In the genomic region with DNA sequence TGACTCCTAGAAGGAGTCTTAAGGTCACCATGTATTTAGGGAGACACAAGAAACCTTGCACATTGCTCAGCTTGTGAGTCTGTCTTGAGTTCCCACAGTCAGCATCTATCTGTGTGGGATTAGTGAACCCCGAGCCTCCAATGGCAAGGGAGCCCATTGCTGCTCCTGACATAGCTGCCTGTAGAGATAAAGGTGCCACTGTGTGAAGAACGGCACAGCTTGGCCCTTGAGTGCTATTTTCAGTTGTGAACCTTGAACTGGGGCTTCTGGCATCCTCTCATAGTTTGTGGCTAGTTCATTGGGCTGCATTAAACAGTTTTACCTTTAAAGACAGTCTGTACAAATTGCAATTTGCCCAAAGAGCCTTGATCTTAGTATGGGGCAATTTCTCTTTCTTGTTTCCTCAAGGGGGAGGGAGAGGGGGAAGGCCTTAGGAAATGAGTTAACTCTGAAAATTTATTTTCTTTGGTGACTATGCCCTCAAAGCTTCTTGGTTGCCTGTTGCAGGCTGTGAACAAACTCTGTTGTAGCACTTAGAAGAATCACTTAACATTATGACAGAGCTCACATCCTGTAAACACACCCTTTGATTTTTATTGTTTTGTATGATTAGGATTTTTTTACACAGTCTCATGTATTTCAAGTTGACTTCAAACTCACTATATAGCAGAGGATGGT, we compare ENCODE assay signal across 25 mouse cellular contexts. TPM values are rescaled to one million over a fixed set of nuclear protein-coding genes. Genes with fewer than 3 reads are reported as not detected.
DNase-seq lines count a peak whose midpoint lies in the region; ATAC-seq and TF ChIP-seq lines count a peak whose summit lies in the region.
"Had no signal": no experiment of that assay in that cellular context is flagged by ENCODE, and none has a peak within 500 bp of the region (broad histone marks: within the 10 kb centered on the region; RNA-seq: fewer than 3 reads in every experiment).

No protein-coding gene starts in this region.

- peaks cover 19% of the 10 kb centered on the region for H3K4me1 ChIP-seq in thymus, adult 2 months (replicated peaks; ENCODE audit: control insufficient read depth, insufficient read depth, low read length)
- H3K4me1 ChIP-seq in bone marrow, adult 2 months (ENCODE audit: control insufficient read depth, insufficient read depth, low read length) = peaks cover 2% of the 10 kb centered on the region; the same call in 1 of the 2 replicates
- H3K4me1 ChIP-seq in midbrain, postnatal 0 days (ENCODE audit: insufficient read depth, low read length) = no peaks in the 10 kb centered on the region
- H3K4me1 ChIP-seq: embryonic facial prominence, embryonic 15.5 days; forebrain, embryonic 15.5 days; kidney, embryonic 15.5 days; neural tube, embryonic 13.5 days had no signal

- H3K4me2 ChIP-seq in midbrain, postnatal 0 days (ENCODE audit: low read depth, low read length, poor library complexity, severe bottlenecking) = no peak overlapping the region
- H3K4me2 ChIP-seq: embryonic facial prominence, embryonic 15.5 days; forebrain, embryonic 15.5 days; heart, embryonic 11.5 days; kidney, embryonic 15.5 days; neural tube, embryonic 13.5 days had no signal

- H3K9me3 ChIP-seq in midbrain, postnatal 0 days (ENCODE audit: low read length) = no peaks in the 10 kb centered on the region
- H3K9me3 ChIP-seq: embryonic facial prominence, embryonic 15.5 days; forebrain, embryonic 15.5 days; kidney, embryonic 15.5 days; neural tube, embryonic 13.5 days had no signal

- TF ChIP-seq CTCF in thymus, adult 2 months (IDR thresholded peaks at IDR 0.05; ENCODE audit: borderline replicate concordance, control insufficient read depth, extremely low read depth, insufficient read depth, low read length, poor library complexity) = no peak
- no peak for TF ChIP-seq CTCF in bone marrow, adult 2 months (IDR thresholded peaks at IDR 0.05; ENCODE audit: control insufficient read depth, insufficient read depth, low read length)
- no peak for TF ChIP-seq CTCF in midbrain, postnatal 0 days (IDR thresholded peaks at IDR 0.05)

- TF ChIP-seq POLR2A in thymus, adult 2 months (IDR thresholded peaks at IDR 0.05; ENCODE audit: control insufficient read depth, extremely low read depth, insufficient read depth, low read length, poor library complexity) = no peak
- no peak for TF ChIP-seq POLR2A in bone marrow, adult 2 months (IDR thresholded peaks at IDR 0.05; ENCODE audit: borderline replicate concordance, control insufficient read depth, low read depth, low read length)

- H3K9ac ChIP-seq in midbrain, postnatal 0 days (replicated peaks; ENCODE audit: low read length, poor library complexity, severe bottlenecking) = no peak overlapping the region
- H3K9ac ChIP-seq: embryonic facial prominence, embryonic 15.5 days; forebrain, embryonic 15.5 days; kidney, embryonic 15.5 days; neural tube, embryonic 13.5 days had no signal

- DNase-seq in thymus, adult 2 months = no peak
- no peak for DNase-seq in thymus, postnatal 25 days
- no peak for DNase-seq in left cerebral cortex, postnatal 14 days (ENCODE audit: low spot score in 2 of 2)
- no peak for DNase-seq in midbrain, postnatal 0 days (ENCODE audit: low spot score)
- DNase-seq: adrenal gland, postnatal 10 days; B cell, adult 2 months; cerebellum, adult 9-10 months; gastrocnemius, postnatal 10 days; heart, adult 11 months; kidney, adult 11 months; kidney, postnatal 36 days; lung, adult 18-20 months; lung, postnatal 10 days; midbrain, embryonic 14.5 days; right cerebral cortex, postnatal 4 days had no signal

- H3K36me3 ChIP-seq in thymus, adult 2 months (ENCODE audit: control insufficient read depth, insufficient read depth, low read length) = no peaks in the 10 kb centered on the region
- H3K36me3 ChIP-seq in midbrain, postnatal 0 days (ENCODE audit: insufficient read depth, low read length) = no peaks in the 10 kb centered on the region
- H3K36me3 ChIP-seq: embryonic facial prominence, embryonic 15.5 days; forebrain, embryonic 15.5 days; kidney, embryonic 15.5 days; neural tube, embryonic 13.5 days had no signal

- H3K27me3 ChIP-seq in thymus, adult 2 months (ENCODE audit: control insufficient read depth, insufficient read depth, low read length) = no peaks in the 10 kb centered on the region
- no peaks in the 10 kb centered on the region for H3K27me3 ChIP-seq in midbrain, postnatal 0 days (ENCODE audit: insufficient read depth, low read length)
- H3K27me3 ChIP-seq: embryonic facial prominence, embryonic 15.5 days; forebrain, embryonic 15.5 days; kidney, embryonic 15.5 days; neural tube, embryonic 13.5 days had no signal

- H3K27ac ChIP-seq in thymus, adult 2 months (ENCODE audit: control insufficient read depth, insufficient read depth, low read length) = peak overlapping the region; percentile 44
- H3K27ac ChIP-seq in bone marrow, adult 2 months (ENCODE audit: control insufficient read depth, insufficient read depth, low read depth, low read length, poor library complexity) = peak overlapping the region; percentile 18; the same call in 1 of the 2 replicates
- no peak overlapping the region for H3K27ac ChIP-seq in midbrain, postnatal 0 days (ENCODE audit: low read depth, low read length)
- H3K27ac ChIP-seq: embryonic facial prominence, embryonic 15.5 days; forebrain, embryonic 15.5 days; kidney, embryonic 15.5 days; neural tube, embryonic 13.5 days; stomach, postnatal 0 days had no signal

- H3K4me3 ChIP-seq in thymus, adult 2 months (ENCODE audit: control insufficient read depth, insufficient read depth, low read length) = no peak overlapping the region
- peak overlapping the region; percentile 90 for H3K4me3 ChIP-seq in bone marrow, adult 2 months (replicated peaks; ENCODE audit: control insufficient read depth, low read depth, low read length)
- H3K4me3 ChIP-seq in midbrain, postnatal 0 days (ENCODE audit: low read depth, low read length) = no peak overlapping the region
- H3K4me3 ChIP-seq: embryonic facial prominence, embryonic 15.5 days; forebrain, embryonic 15.5 days; kidney, embryonic 15.5 days; neural tube, embryonic 13.5 days had no signal

- ATAC-seq in megakaryocyte progenitor cell, adult 5-6 weeks (replicated peaks; ENCODE audit: poor library complexity) = peak; percentile 32
- ATAC-seq in erythroblast, adult 5-6 weeks (replicated peaks; ENCODE audit: low FRiP score, poor library complexity, severe bottlenecking) = no peak
- no peak for ATAC-seq in midbrain, postnatal 0 days (ENCODE audit: low FRiP score)
- ATAC-seq: forebrain, embryonic 15.5 days; hindbrain, embryonic 16.5 days had no signal

- intact Hi-C loops in left cerebral cortex, postnatal 14 days (cut with DNase I) = no loop called here

- 60% methylated on average over 2 of the region's 2 CpGs for WGBS in thymus, adult 2 months
- 28% methylated on average over 2 of the region's 2 CpGs for WGBS in bone marrow, adult 2 months
- 77% methylated on average over 2 of the region's 2 CpGs for WGBS in midbrain, postnatal 0 days

RNA-seq across cellular contexts. Expression of gene Zfp831, which starts 30.8 kb away (rescaled TPM):
- 3.1 TPM in 2 replicates for polyA plus RNA-seq in thymus, adult 2 months (2012; rRNA removed)
- polyA plus RNA-seq in bone marrow, adult 2 months (2011; ENCODE audit: insufficient read depth, insufficient read length, low replicate concordance, missing spikeins) = 2.0 and 6.0 TPM in 2 replicates
- 0.76 and 1.5 TPM in 2 replicates for total RNA-seq in megakaryocyte progenitor cell, adult 5-6 weeks (2015)
- total RNA-seq in megakaryocyte progenitor cell, adult 5-6 weeks (2017) = 0.67 and 1.1 TPM in 2 replicates
- total RNA-seq in left cerebral cortex, postnatal 14 days (2021) = 1 to 10 TPM; 8.6 to 8.8 TPM
- 0.58 and 1.7 TPM in 2 replicates for total RNA-seq in erythroblast, adult 5-6 weeks (2015; ENCODE audit: low replicate concordance)
- 0.42 and 1.1 TPM in 2 replicates for total RNA-seq in erythroblast, adult 5-6 weeks (2017; ENCODE audit: low replicate concordance)
- 0.09 TPM in 1 of 2 replicates, not detected in the other for total RNA-seq in midbrain, postnatal 0 days (2014; rRNA removed)
- not detected in 2 replicates for polyA plus RNA-seq in midbrain, postnatal 0 days (2015; fragmentation: Nextera tagmentation; extraction: Ambion mirVana)
- polyA plus RNA-seq: forebrain, embryonic 15.5 days; heart, embryonic 11.5 days; hindbrain, embryonic 16.5 days; kidney, embryonic 15.5 days; midbrain, embryonic 14.5 days; neural tube, embryonic 13.5 days; stomach, postnatal 0 days had no signal
